Mouse (Mus musculus) neural tube, embryonic 15.5 days (tissue): Measurements from ENCODE around the gene Mindy4. TPM values are rescaled to one million over a fixed set of nuclear protein-coding genes. Genes with fewer than 3 reads are reported as not detected.
"Not testable (repeated sequence)": the region's sequence is repeated elsewhere in the genome, so short reads cannot be mapped to it uniquely, and the experiment has no call there.

Experiments
- ATAC-seq: fragments of 200-750 bp; cut with Nextera tagmentation; 2 replicates; pipeline ENCODE4 v1.8.0; 2017; ENCODE audit warnings: mild to moderate bottlenecking, moderate TSS enrichment, moderate library complexity; ENCODE audit not compliant: low FRiP score
- H3K27ac ChIP-seq: fragments of 300-500 bp; sonication (generic); replicated peaks from 2 replicates; pipeline ENCODE4 v1.5.1; 2015; ENCODE audit warnings: mild to moderate bottlenecking, inconsistent platforms
- H3K27me3 ChIP-seq: fragments of 300-500 bp; sonication (generic); replicated peaks from 2 replicates; pipeline ENCODE4 v1.6.1; 2015; ENCODE audit warnings: inconsistent platforms
- H3K36me3 ChIP-seq: fragments of 300-500 bp; sonication (generic); 2 replicates; pipeline ENCODE4 v1.6.1; 2015; ENCODE audit warnings: inconsistent platforms
- H3K4me1 ChIP-seq: fragments of 300-500 bp; sonication (generic); 2 replicates; pipeline ENCODE4 v1.6.1; 2015; ENCODE audit warnings: inconsistent platforms
- H3K4me2 ChIP-seq: fragments of 300-500 bp; sonication (generic); 2 replicates; pipeline ENCODE4 v1.6.1; 2015; ENCODE audit warnings: inconsistent platforms, mild to moderate bottlenecking, moderate library complexity
- H3K4me3 ChIP-seq: fragments of 300-500 bp; sonication (generic); replicated peaks from 2 replicates; pipeline ENCODE4 v1.5.1; 2015; ENCODE audit warnings: mild to moderate bottlenecking, inconsistent platforms
- H3K9ac ChIP-seq: fragments of 300-500 bp; sonication (generic); replicated peaks from 2 replicates; pipeline ENCODE4 v1.6.1; 2015; ENCODE audit warnings: mild to moderate bottlenecking, inconsistent platforms
- H3K9me3 ChIP-seq: fragments of 300-500 bp; sonication (generic); replicated peaks from 2 replicates; pipeline ENCODE4 v1.6.1; 2016; ENCODE audit warnings: inconsistent platforms
- WGBS: fragments of 180-500 bp; shearing (Covaris S2); methylation state at CpG from one replicate; pipeline ENCODE4 v1.1.7; 2015; ENCODE audit warnings: mixed read lengths; 5-methylcytosine and 5-hydroxymethylcytosine counted together
- polyA plus RNA-seq: library from polyadenylated mRNA; unstranded; fragments of >200 nt; fragmentation: Nextera tagmentation; extraction: Ambion mirVana; gene quantifications from 2 replicates; pipeline ENCODE4 v1.2.1, GENCODE M21; 2015

Gene Mindy4
- polyA plus RNA-seq, 1 experiment from 2014 or later: 10.3 TPM

GRCm38 (mm10) chr6:55175892-55176291, 27.3 kb upstream of the Mindy4 start:
- ATAC-seq: no peak
- WGBS: 53% methylated on average over 5 of the region's 5 CpGs
- peaks cover 32% of the 10 kb centered on the region for H3K27me3 ChIP-seq

GRCm38 (mm10) chr6:55177060-55177732, 26.0 kb upstream of the Mindy4 start:
- Histone ChIP-seq H3K9ac (no peak overlapping the region), H3K4me3 (no peak overlapping the region), H3K9me3 (no peaks in the 10 kb centered on the region), H3K27me3 (peaks cover 23% of the 10 kb centered on the region), H3K4me2 (no peak overlapping the region), H3K36me3 (no peaks in the 10 kb centered on the region), H3K4me1 (no peaks in the 10 kb centered on the region), H3K27ac (no peak overlapping the region)
- 39% methylated on average over 12 of the region's 12 CpGs for WGBS
- ATAC-seq: no peak

More at GRCm38 (mm10) chr6:55175892-55176291, 27.3 kb upstream of the Mindy4 start:
- H3K4me3 ChIP-seq: no peak overlapping the region
- no peak overlapping the region for H3K9ac ChIP-seq
- no peak overlapping the region for H3K27ac ChIP-seq
- no peaks in the 10 kb centered on the region for H3K9me3 ChIP-seq
- H3K36me3 ChIP-seq: no peaks in the 10 kb centered on the region
- no peaks in the 10 kb centered on the region for H3K4me1 ChIP-seq
- no peak overlapping the region for H3K4me2 ChIP-seq

- no peaks in the 10 kb centered on the region for H3K36me3 ChIP-seq
- no peak for ATAC-seq
Measured at GRCm38 (mm10) chr6:55179560-55179959, 23.6 kb upstream of the Mindy4 start.

GRCm38 (mm10) chr6:55182655-55183430, 20.3 kb upstream of the Mindy4 start:
- Histone ChIP-seq H3K9ac (no peak overlapping the region), H3K4me3 (no peak overlapping the region), H3K36me3 (no peaks in the 10 kb centered on the region), H3K9me3 (no peaks in the 10 kb centered on the region), H3K27ac (no peak overlapping the region), H3K4me2 (no peak overlapping the region), H3K27me3 (no peaks in the 10 kb centered on the region), H3K4me1 (no peaks in the 10 kb centered on the region)
- ATAC-seq: no peak
- WGBS: 88% methylated on average over 1 of the region's 1 CpGs

More at GRCm38 (mm10) chr6:55179560-55179959, 23.6 kb upstream of the Mindy4 start:
- Histone ChIP-seq H3K9me3 (no peaks in the 10 kb centered on the region), H3K4me2 (no peak overlapping the region), H3K4me3 (no peak overlapping the region), H3K9ac (no peak overlapping the region), H3K27ac (no peak overlapping the region), H3K27me3 (peaks cover 4% of the 10 kb centered on the region; the same call in 1 of the 2 replicates), H3K4me1 (no peaks in the 10 kb centered on the region)
- 87% methylated on average over 7 of the region's 7 CpGs for WGBS

- not testable (repeated sequence) for H3K4me1 ChIP-seq, H3K4me2 ChIP-seq, H3K27ac ChIP-seq
Measured at GRCm38 (mm10) chr6:55187827-55188226, 15.4 kb upstream of the Mindy4 start.

GRCm38 (mm10) chr6:55189406-55189805, 13.8 kb upstream of the Mindy4 start:
- Histone ChIP-seq H3K27ac (no peak overlapping the region), H3K36me3 (no peaks in the 10 kb centered on the region), H3K9me3 (no peaks in the 10 kb centered on the region), H3K4me3 (no peak overlapping the region), H3K4me2 (no peak overlapping the region), H3K27me3 (no peaks in the 10 kb centered on the region), H3K4me1 (no peaks in the 10 kb centered on the region), H3K9ac (no peak overlapping the region)
- no peak for ATAC-seq

More at GRCm38 (mm10) chr6:55187827-55188226, 15.4 kb upstream of the Mindy4 start:
- ATAC-seq, H3K9me3 ChIP-seq, H3K36me3 ChIP-seq, H3K9ac ChIP-seq, H3K27me3 ChIP-seq, H3K4me3 ChIP-seq: not testable (repeated sequence)
- WGBS: 96% methylated on average over 17 of the region's 17 CpGs

GRCm38 (mm10) chr6:55191537-55191936, 11.6 kb upstream of the Mindy4 start:
- no peak overlapping the region for H3K4me3 ChIP-seq
- WGBS: 72% methylated on average over 4 of the region's 4 CpGs
- no peaks in the 10 kb centered on the region for H3K36me3 ChIP-seq
- no peak overlapping the region for H3K9ac ChIP-seq
- H3K4me2 ChIP-seq: no peak overlapping the region
- no peaks in the 10 kb centered on the region for H3K4me1 ChIP-seq
- ATAC-seq: no peak
- H3K9me3 ChIP-seq: no peaks in the 10 kb centered on the region
- no peaks in the 10 kb centered on the region for H3K27me3 ChIP-seq
- no peak overlapping the region for H3K27ac ChIP-seq

GRCm38 (mm10) chr6:55193171-55193570, 10.0 kb upstream of the Mindy4 start:
- Histone ChIP-seq H3K4me2 (no peak overlapping the region), H3K27ac (no peak overlapping the region), H3K4me3 (no peak overlapping the region), H3K36me3 (no peaks in the 10 kb centered on the region), H3K4me1 (no peaks in the 10 kb centered on the region), H3K9me3 (no peaks in the 10 kb centered on the region), H3K9ac (no peak overlapping the region), H3K27me3 (no peaks in the 10 kb centered on the region)
- no peak for ATAC-seq
- 98% methylated on average over 3 of the region's 3 CpGs for WGBS

GRCm38 (mm10) chr6:55199047-55199446, 4.1 kb upstream of the Mindy4 start:
- WGBS: 94% methylated on average over 3 of the region's 3 CpGs

GRCm38 (mm10) chr6:55203931-55204330, 748 bp downstream of the Mindy4 start:
- Histone ChIP-seq H3K36me3 (no peaks in the 10 kb centered on the region), H3K4me3 (peak overlapping the region; percentile 61), H3K4me1 (peaks cover 22% of the 10 kb centered on the region), H3K9me3 (no peaks in the 10 kb centered on the region), H3K9ac (peak overlapping the region; percentile 58), H3K27me3 (no peaks in the 10 kb centered on the region), H3K4me2 (peak overlapping the region; percentile 71), H3K27ac (peak overlapping the region; percentile 93)
- peak; percentile 43; the same call in 1 of the 2 replicates for ATAC-seq
- WGBS: 63% methylated on average over 3 of the region's 3 CpGs

More at GRCm38 (mm10) chr6:55199047-55199446, 4.1 kb upstream of the Mindy4 start:
- no peak for ATAC-seq
- H3K27me3 ChIP-seq: no peaks in the 10 kb centered on the region
- no peak overlapping the region for H3K4me2 ChIP-seq
- H3K4me1 ChIP-seq: peaks cover 12% of the 10 kb centered on the region
- no peak overlapping the region for H3K9ac ChIP-seq
- no peaks in the 10 kb centered on the region for H3K36me3 ChIP-seq
- no peak overlapping the region for H3K4me3 ChIP-seq
- no peak overlapping the region for H3K27ac ChIP-seq
- H3K9me3 ChIP-seq: no peaks in the 10 kb centered on the region

- Histone ChIP-seq H3K4me2 (no peak overlapping the region), H3K27ac (no peak overlapping the region), H3K9ac (no peak overlapping the region), H3K4me1 (peaks cover 18% of the 10 kb centered on the region), H3K9me3 (no peaks in the 10 kb centered on the region), H3K4me3 (no peak overlapping the region), H3K27me3 (no peaks in the 10 kb centered on the region), H3K36me3 (0 out of 2 replicates have a peak, but pooled peaks cover under 1% of the 10 kb centered on the region)
- WGBS: 93% methylated on average over 8 of the region's 8 CpGs
- no peak for ATAC-seq
Measured at GRCm38 (mm10) chr6:55207786-55208185, 4.6 kb downstream of the Mindy4 start.
